In the genomic region with DNA sequence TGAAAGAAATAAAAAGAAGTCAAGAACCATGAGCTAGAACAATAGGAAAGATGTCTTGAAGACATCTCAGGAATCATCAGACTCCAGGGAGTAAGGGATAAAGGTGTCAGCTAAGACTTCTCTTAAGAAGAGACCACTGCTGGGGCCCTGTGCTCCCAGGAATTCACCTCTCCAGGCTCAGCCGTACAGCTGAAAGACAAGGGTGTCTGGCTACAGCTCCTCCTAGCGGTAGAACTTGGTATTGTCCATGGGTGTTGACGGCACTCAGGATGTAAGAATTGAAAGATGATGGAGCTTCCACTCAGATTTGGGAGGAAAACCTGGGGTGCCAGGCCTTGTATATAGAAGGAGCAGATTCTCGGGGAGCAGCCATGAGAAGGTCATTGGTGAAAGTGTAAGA, we compare ENCODE assay signal across 9 mouse cellular contexts. TPM values are rescaled to one million over a fixed set of nuclear protein-coding genes. Genes with fewer than 3 reads are reported as not detected.
DNase-seq lines count a peak whose midpoint lies in the region; ATAC-seq and TF ChIP-seq lines count a peak whose summit lies in the region.
"Had no signal": no experiment of that assay in that cellular context is flagged by ENCODE, and none has a peak within 500 bp of the region (broad histone marks: within the 10 kb centered on the region; RNA-seq: fewer than 3 reads in every experiment).

No protein-coding gene starts in this region.

- H3K79me2 ChIP-seq in heart, adult 2 months (replicated peaks; ENCODE audit: control insufficient read depth, insufficient read depth, low read length), result no peaks in the 10 kb centered on the region

- no peak overlapping the region for H3K27ac ChIP-seq in heart, adult 2 months
- no peak overlapping the region for H3K27ac ChIP-seq in heart, embryonic 12.5 days (ENCODE audit: poor library complexity, severe bottlenecking)

- peak; percentile 63 to 82 for DNase-seq in heart, adult 2 months
- DNase-seq in WW6 (ENCODE audit: low read depth, low spot score), result peak; percentile 59
- DNase-seq in cerebellum, postnatal 36 days, result peak; percentile 72 to 79
- DNase-seq in heart, postnatal 10 days, result peak; percentile 77 to 92
- DNase-seq in left cerebral cortex, adult 18-20 months (ENCODE audit: low spot score in 2 of 2), result peak; percentile 75 to 91
- peak; percentile 91 for DNase-seq in testis, postnatal 10 days (ENCODE audit: low spot score)

- no peak for TF ChIP-seq POLR2A in heart, adult 2 months (IDR thresholded peaks at IDR 0.05; ENCODE audit: insufficient read depth, low read depth, low read length)

- H3K27me3 ChIP-seq in heart, adult 2 months (ENCODE audit: control insufficient read depth, insufficient read depth, low read length), result 0 out of 2 replicates have a peak, but pooled peaks cover 1% of the 10 kb centered on the region
- peaks cover 13% of the 10 kb centered on the region; the same call in 1 of the 2 replicates for H3K27me3 ChIP-seq in heart, embryonic 12.5 days (replicated peaks)

- H3K4me3 ChIP-seq in heart, adult 2 months, result no peak overlapping the region
- no peak overlapping the region for H3K4me3 ChIP-seq in heart, embryonic 12.5 days
- H3K4me3 ChIP-seq: megakaryocyte, embryonic 14.5 days had no signal

- TF ChIP-seq EP300 in heart, adult 2 months (IDR thresholded peaks at IDR 0.05; ENCODE audit: insufficient read depth, low read depth, low read length), result no peak

- ATAC-seq in heart, embryonic 12.5 days (ENCODE audit: insufficient number of reproducible peaks, low FRiP score), result no peak
- ATAC-seq in neutrophil, adult 5-6 weeks (ENCODE audit: extremely low read depth, insufficient number of reproducible peaks, low FRiP score, poor library complexity, severe bottlenecking), result peak; percentile 67; the same call in 1 of the 2 replicates

- no peak overlapping the region for H3K9ac ChIP-seq in heart, adult 2 months (ENCODE audit: low read depth, low read length)
- no peak overlapping the region for H3K9ac ChIP-seq in heart, embryonic 12.5 days

- H3K9me3 ChIP-seq in heart, embryonic 12.5 days (replicated peaks), result no peaks in the 10 kb centered on the region
- H3K9me3 ChIP-seq: megakaryocyte, embryonic 14.5 days had no signal

- H3K4me1 ChIP-seq in heart, adult 2 months (ENCODE audit: control insufficient read depth, insufficient read depth, low read length), result no peaks in the 10 kb centered on the region
- H3K4me1 ChIP-seq in heart, embryonic 12.5 days (replicated peaks), result no peaks in the 10 kb centered on the region
- H3K4me1 ChIP-seq: megakaryocyte, embryonic 14.5 days had no signal

- H3K36me3 ChIP-seq in heart, adult 2 months (ENCODE audit: control insufficient read depth, insufficient read depth, low read length), result no peaks in the 10 kb centered on the region
- no peaks in the 10 kb centered on the region for H3K36me3 ChIP-seq in heart, embryonic 12.5 days

- WGBS in heart, adult 2 months, result 1% methylated on average over 4 of the region's 4 CpGs
- 3% methylated on average over 4 of the region's 4 CpGs for WGBS in heart, embryonic 12.5 days

- intact Hi-C loops in heart, adult 2 months (cut with DNase I), result loop anchor here (1.0 to 2.0 kb wide), 2 partner anchors 43 to 68 kb away; a partner anchor contains a TSS
- intact Hi-C loops in heart, postnatal 10 days (cut with DNase I), result loop anchor here (1.0 to 2.0 kb wide), 2 partner anchors 44 to 69 kb away; a partner anchor contains a TSS

- TF ChIP-seq CTCF in heart, adult 2 months (IDR thresholded peaks at IDR 0.05), result no peak; the same call in 1 of the 2 replicates

- no peak overlapping the region for H3K4me2 ChIP-seq in heart, embryonic 12.5 days

RNA-seq across cellular contexts. Expression of a gene that starts 7.9 kb away (rescaled TPM):
- total RNA-seq in heart, adult 2 months (2021), result under 1 TPM; 0.05 to 0.27 TPM
- polyA plus RNA-seq in heart, adult 2 months (2012; rRNA removed), result 0.41 and 0.70 TPM in 2 replicates
- 0.15 TPM in 1 of 2 replicates, not detected in the other for polyA plus RNA-seq in heart, embryonic 12.5 days (2016; fragmentation: Nextera tagmentation; extraction: Ambion mirVana)
- total RNA-seq in heart, postnatal 10 days (2021), result under 1 TPM; 0.10 to 0.31 TPM
- not detected for total RNA-seq in left cerebral cortex, adult 18-20 months (2021)
- total RNA-seq in neutrophil, adult 5-6 weeks (2017), result 11.8 and 14.6 TPM in 2 replicates

RNA-seq across cellular contexts. Expression of a gene that starts 14.5 kb away (rescaled TPM):
- total RNA-seq in heart, adult 2 months (2021), result 10 to 100 TPM; 17.1 to 18.7 TPM
- polyA plus RNA-seq in heart, adult 2 months (2012; rRNA removed), result 42.5 and 45.0 TPM in 2 replicates
- polyA plus RNA-seq in heart, embryonic 12.5 days (2016; fragmentation: Nextera tagmentation; extraction: Ambion mirVana), result 15.7 and 16.1 TPM in 2 replicates
- total RNA-seq in heart, postnatal 10 days (2021), result 10 to 100 TPM; 29.5 to 30.7 TPM
- total RNA-seq in left cerebral cortex, adult 18-20 months (2021), result 1 to 10 TPM; 7.0 to 7.5 TPM
- total RNA-seq in neutrophil, adult 5-6 weeks (2017), result 7.4 and 8.4 TPM in 2 replicates

RNA-seq across cellular contexts. Expression of a gene that starts 41.9 kb away (rescaled TPM):
- under 1 TPM in 1 of 2 experiments, not detected in 1; 0.05 TPM for total RNA-seq in heart, adult 2 months (2021)
- polyA plus RNA-seq in heart, adult 2 months (2012; rRNA removed), result 0.04 TPM in 1 of 2 replicates, not detected in the other
- 0.21 TPM in 1 of 2 replicates, not detected in the other for polyA plus RNA-seq in heart, embryonic 12.5 days (2016; fragmentation: Nextera tagmentation; extraction: Ambion mirVana)
- total RNA-seq in heart, postnatal 10 days (2021), result under 1 TPM; 0.20 to 0.55 TPM
- total RNA-seq in left cerebral cortex, adult 18-20 months (2021), result under 1 TPM; 0.72 to 0.96 TPM
- not detected in 2 replicates for total RNA-seq in neutrophil, adult 5-6 weeks (2017)

RNA-seq across cellular contexts. Expression of a gene that starts 43.7 kb away (rescaled TPM):
- under 1 TPM; 0.14 to 0.16 TPM for total RNA-seq in heart, adult 2 months (2021)
- polyA plus RNA-seq in heart, adult 2 months (2012; rRNA removed), result 0.38 and 0.57 TPM in 2 replicates
- polyA plus RNA-seq in heart, embryonic 12.5 days (2016; fragmentation: Nextera tagmentation; extraction: Ambion mirVana), result 0.26 and 0.30 TPM in 2 replicates
- under 1 TPM; 0.15 to 0.29 TPM for total RNA-seq in heart, postnatal 10 days (2021)
- total RNA-seq in left cerebral cortex, adult 18-20 months (2021), result under 1 TPM; 0.49 to 0.95 TPM
- total RNA-seq in neutrophil, adult 5-6 weeks (2017), result not detected in 2 replicates

RNA-seq across cellular contexts. Expression of a gene that starts 46.8 kb away (rescaled TPM):
- total RNA-seq in heart, adult 2 months (2021), result 10 to 100 TPM; 46.7 to 50.7 TPM
- 27.6 and 35.9 TPM in 2 replicates for polyA plus RNA-seq in heart, adult 2 months (2012; rRNA removed)
- 11.2 and 11.5 TPM in 2 replicates for polyA plus RNA-seq in heart, embryonic 12.5 days (2016; fragmentation: Nextera tagmentation; extraction: Ambion mirVana)
- total RNA-seq in heart, postnatal 10 days (2021), result 10 to 100 TPM; 54.8 to 56.2 TPM
- total RNA-seq in left cerebral cortex, adult 18-20 months (2021), result 10 to 100 TPM; 58.4 to 59.5 TPM
- 37.2 and 37.4 TPM in 2 replicates for total RNA-seq in neutrophil, adult 5-6 weeks (2017)
